Mouse (Mus musculus) C2C12 (cell line): Measurements from ENCODE around the gene Ntn1.

Experiments used
- CEBPB ChIP-seq: IDR thresholded peaks from one replicate; pipeline ENCODE4 v1.6.1; 2011; ENCODE audit warnings: low read depth, mild to moderate bottlenecking, control low read depth, moderate library complexity
- CTCF ChIP-seq: IDR thresholded peaks from one replicate; pipeline ENCODE4 v1.5.1; 2011; ENCODE audit not compliant: control insufficient read depth, insufficient read depth, insufficient read length
- MAX ChIP-seq: IDR thresholded peaks from one replicate; pipeline ENCODE4 v1.6.1; 2011; ENCODE audit warnings: mild to moderate bottlenecking, control low read depth

- TF ChIP-seq CTCF (no peak), MAX (no peak), CEBPB (no peak)
Observed at GRCm38 (mm10) chr11:68286142-68286808, 114.3 kb downstream of the Ntn1 start.
